Mouse (Mus musculus) erythroblast, embryonic 14.5 days (primary cell): ENCODE data around the gene Lrig1.

Experiments used
- GATA1 ChIP-seq: IDR thresholded peaks from 2 replicates; pipeline ENCODE4 v1.6.1; 2012; ENCODE audit warnings: low read length, inconsistent platforms, mixed read lengths
- TAL1 ChIP-seq: IDR thresholded peaks from 3 replicates; pipeline ENCODE4 v1.6.1; 2012; ENCODE audit warnings: low read length, inconsistent platforms, mixed read lengths

- no peak for TF ChIP-seq TAL1
- no peak for TF ChIP-seq GATA1
Observed at GRCm38 (mm10) chr6:94595206-94595605, 104.8 kb downstream of the Lrig1 start.
